Mouse (Mus musculus): ENCODE results near the gene Rnft2. TPM values are rescaled to one million over a fixed set of nuclear protein-coding genes. Genes with fewer than 3 reads are reported as not detected.

Rnft2 gene
- 4.9 and 7.4 TPM in 2 replicates for polyA plus RNA-seq (2016; fragmentation: Nextera tagmentation; extraction: Ambion mirVana)

GRCm38 (mm10) chr5:118244606-118245443 lies at the start of gene Rnft2, which contains the start of gene 2410131K14Rik:
Gene Rnft2 (minus strand): TSS chr5:118245116.
Gene 2410131K14Rik (plus strand): TSS chr5:118245227.
- H3K27ac ChIP-seq, result peak within 1 kb of the TSS; percentile 92
- no peaks in the 10 kb centered on the region for H3K9me3 ChIP-seq
- H3K4me3 ChIP-seq, result peak within 1 kb of the TSS; percentile 81
- H3K36me3 ChIP-seq, result peaks cover 48% of the 10 kb centered on the region
- no peaks in the 10 kb centered on the region for H3K27me3 ChIP-seq (ENCODE audit: insufficient read depth, poor library complexity, severe bottlenecking)
- peak; percentile 100 for DNase-seq (ENCODE audit: low spot score)
- peaks cover 32% of the 10 kb centered on the region for H3K4me1 ChIP-seq (replicated peaks)
- under 1% methylated on average over 68 of the region's 68 CpGs for WGBS

DNA sequence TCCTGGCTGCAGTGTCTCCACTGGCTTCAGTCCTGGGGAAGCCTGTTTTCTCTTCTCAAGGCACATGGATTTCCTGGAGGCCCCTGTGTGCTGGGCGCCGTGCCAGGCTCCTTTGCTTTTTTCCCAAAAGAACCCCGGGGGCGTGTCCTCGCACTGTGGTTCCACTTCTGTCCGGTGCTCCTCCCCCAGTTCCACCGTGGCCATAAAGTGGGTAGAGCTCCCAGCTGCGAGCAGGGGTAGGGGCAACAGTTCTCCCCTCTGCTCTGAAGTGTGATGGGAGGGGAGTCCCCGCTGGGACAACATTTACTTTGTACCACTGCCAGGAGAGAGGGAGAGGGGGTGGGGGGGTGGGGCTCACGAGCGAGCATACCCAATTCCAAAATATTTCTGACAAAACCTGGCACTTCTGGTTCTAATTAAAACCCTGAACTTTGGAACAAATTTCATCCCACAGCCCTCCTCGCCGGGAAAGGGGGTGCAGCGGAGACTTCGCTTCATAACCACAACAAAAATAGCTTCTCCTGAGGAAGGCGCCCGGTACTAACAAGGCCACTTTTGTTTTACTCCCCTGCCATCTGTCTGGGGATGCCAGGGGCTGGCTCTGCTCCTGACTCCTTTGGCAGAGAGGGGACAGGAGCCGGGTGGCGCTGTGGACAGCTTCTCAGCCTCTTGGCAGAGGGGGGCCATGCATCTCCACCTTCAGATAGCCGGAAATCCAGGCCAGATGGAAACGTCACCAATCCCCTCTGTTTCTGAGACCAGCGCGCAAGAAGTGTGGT lies 49.4 kb upstream of the Rnft2 start:
- Histone ChIP-seq H3K27me3 (ENCODE audit: insufficient read depth, poor library complexity, severe bottlenecking) (peaks cover 17% of the 10 kb centered on the region; the same call in 1 of the 2 replicates), H3K36me3 (no peaks in the 10 kb centered on the region), H3K4me3 (peak overlapping the region; percentile 18; the same call in 1 of the 2 replicates), H3K4me1 (replicated peaks) (peaks cover 38% of the 10 kb centered on the region), H3K9me3 (no peaks in the 10 kb centered on the region), H3K27ac (no peak overlapping the region)
- peak; percentile 46 for DNase-seq (ENCODE audit: low spot score)
- 42% methylated on average over 23 of the region's 23 CpGs for whole genome bisulfite sequencing

GRCm38 (mm10) chr5:118292476-118292875 lies 47.6 kb upstream of the Rnft2 start:
- Histone ChIP-seq H3K9me3 (no peaks in the 10 kb centered on the region), H3K4me3 (no peak overlapping the region), H3K27me3 (ENCODE audit: insufficient read depth, poor library complexity, severe bottlenecking) (peaks cover 9% of the 10 kb centered on the region; the same call in 1 of the 2 replicates), H3K27ac (no peak overlapping the region), H3K36me3 (no peaks in the 10 kb centered on the region), H3K4me1 (replicated peaks) (peaks cover 31% of the 10 kb centered on the region)
- no peak for DNase-seq (ENCODE audit: low spot score)
- WGBS, result 63% methylated on average over 4 of the region's 4 CpGs

GRCm38 (mm10) chr5:118291453-118291852 lies 46.5 kb upstream of the Rnft2 start:
- Histone ChIP-seq H3K27me3 (ENCODE audit: insufficient read depth, poor library complexity, severe bottlenecking) (peaks cover 2% of the 10 kb centered on the region; the same call in 1 of the 2 replicates), H3K4me1 (replicated peaks) (peaks cover 25% of the 10 kb centered on the region), H3K4me3 (no peak overlapping the region), H3K9me3 (no peaks in the 10 kb centered on the region), H3K36me3 (no peaks in the 10 kb centered on the region), H3K27ac (no peak overlapping the region)
- WGBS, result 95% methylated on average over 4 of the region's 4 CpGs
- no peak for DNase-seq (ENCODE audit: low spot score)

- Histone ChIP-seq H3K27me3 (ENCODE audit: insufficient read depth, poor library complexity, severe bottlenecking) (peaks cover 24% of the 10 kb centered on the region), H3K9me3 (0 out of 2 replicates have a peak, but pooled peaks cover 3% of the 10 kb centered on the region), H3K36me3 (no peaks in the 10 kb centered on the region), H3K27ac (no peak overlapping the region), H3K4me1 (replicated peaks) (peaks cover 36% of the 10 kb centered on the region), H3K4me3 (no peak overlapping the region)
- 88% methylated on average over 18 of the region's 18 CpGs for WGBS
- no peak for DNase-seq (ENCODE audit: low spot score)
Measured at GRCm38 (mm10) chr5:118277741-118278495, 33.0 kb upstream of the Rnft2 start.

DNA sequence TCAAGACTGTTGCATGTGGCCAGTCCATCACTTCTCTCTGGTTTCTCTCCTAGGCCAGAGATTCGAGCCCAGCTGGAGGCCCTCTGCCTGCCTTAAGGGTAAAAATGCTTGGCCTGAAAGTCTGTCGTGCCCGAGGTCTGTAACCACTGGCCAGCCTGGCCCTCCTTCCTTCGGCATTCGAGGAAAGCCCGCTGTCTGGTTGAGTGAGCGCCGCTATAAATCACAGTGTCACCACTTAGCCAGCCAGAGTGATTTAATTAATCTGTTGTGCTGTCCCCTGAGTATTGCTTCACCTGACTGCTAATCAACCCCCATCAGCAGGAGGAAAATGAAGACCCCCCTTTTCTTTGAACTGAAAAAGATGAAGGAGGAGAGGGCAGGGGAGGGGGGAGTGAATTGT lies 31.8 kb upstream of the Rnft2 start:
- no peaks in the 10 kb centered on the region for H3K36me3 ChIP-seq
- 36% methylated on average over 8 of the region's 8 CpGs for WGBS
- peaks cover 36% of the 10 kb centered on the region for H3K4me1 ChIP-seq (replicated peaks)
- 0 out of 2 replicates have a peak, but pooled peaks cover 2% of the 10 kb centered on the region for H3K9me3 ChIP-seq
- no peak overlapping the region for H3K27ac ChIP-seq
- peaks cover 36% of the 10 kb centered on the region for H3K27me3 ChIP-seq (ENCODE audit: insufficient read depth, poor library complexity, severe bottlenecking)
- peak; percentile 34 for DNase-seq (ENCODE audit: low spot score)
- no peak overlapping the region for H3K4me3 ChIP-seq

DNA sequence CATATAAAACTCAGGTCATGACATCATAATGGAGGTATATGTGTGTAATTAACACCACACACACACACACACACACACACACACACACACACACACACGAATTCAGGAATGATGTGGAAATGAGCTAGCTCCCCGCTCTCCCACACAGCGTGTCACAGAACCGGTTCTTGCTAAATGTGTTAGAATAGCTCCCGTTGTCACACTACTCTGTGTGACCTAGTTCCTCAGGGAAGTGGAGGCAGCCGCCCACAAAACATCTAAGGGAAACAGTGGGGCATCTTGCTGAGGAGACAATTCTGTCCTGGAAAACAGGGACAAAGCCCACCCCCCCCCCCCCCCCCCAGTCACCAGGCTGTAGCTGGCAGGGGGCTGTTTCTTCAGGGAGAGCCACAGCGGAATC lies 31.4 kb upstream of the Rnft2 start:
- H3K4me1 ChIP-seq (replicated peaks), result peaks cover 36% of the 10 kb centered on the region
- H3K36me3 ChIP-seq, result no peaks in the 10 kb centered on the region
- H3K4me3 ChIP-seq, result no peak overlapping the region
- H3K9me3 ChIP-seq, result no peaks in the 10 kb centered on the region
- H3K27me3 ChIP-seq (ENCODE audit: insufficient read depth, poor library complexity, severe bottlenecking), result peaks cover 40% of the 10 kb centered on the region
- no peak for DNase-seq (ENCODE audit: low spot score)
- 39% methylated on average over 7 of the region's 7 CpGs for WGBS
- no peak overlapping the region for H3K27ac ChIP-seq

- H3K27me3 ChIP-seq (ENCODE audit: insufficient read depth, poor library complexity, severe bottlenecking), result peaks cover 58% of the 10 kb centered on the region
Measured at GRCm38 (mm10) chr5:118274546-118274945, 29.6 kb upstream of the Rnft2 start.

DNA sequence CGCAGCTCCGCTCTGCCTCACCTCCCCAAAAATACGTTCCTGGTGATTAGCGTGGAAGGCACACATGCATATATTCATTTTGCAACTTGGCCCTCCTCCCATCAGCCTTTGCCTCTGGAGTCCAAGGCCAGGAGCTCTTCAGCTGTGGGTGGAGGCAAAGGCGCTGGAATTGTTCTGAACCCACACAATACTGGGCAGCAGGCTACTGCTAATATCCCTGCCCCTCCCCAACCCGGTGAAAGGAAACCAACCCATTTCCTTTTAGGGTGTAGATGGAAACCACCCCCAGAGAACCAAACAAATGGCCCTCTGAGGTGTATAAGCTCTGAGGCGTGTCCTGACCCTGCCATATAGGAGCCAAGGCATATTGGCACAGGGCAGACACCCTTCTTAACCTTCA lies 28.5 kb upstream of the Rnft2 start:
- peaks cover 61% of the 10 kb centered on the region for H3K27me3 ChIP-seq (ENCODE audit: insufficient read depth, poor library complexity, severe bottlenecking)
- 74% methylated on average over 7 of the region's 7 CpGs for WGBS
- peaks cover 43% of the 10 kb centered on the region for H3K4me1 ChIP-seq (replicated peaks)
- no peak overlapping the region for H3K27ac ChIP-seq
- H3K4me3 ChIP-seq, result no peak overlapping the region
- no peak for DNase-seq (ENCODE audit: low spot score)
- H3K9me3 ChIP-seq, result no peaks in the 10 kb centered on the region
- H3K36me3 ChIP-seq, result no peaks in the 10 kb centered on the region

More at GRCm38 (mm10) chr5:118274546-118274945, 29.6 kb upstream of the Rnft2 start:
- Histone ChIP-seq H3K4me3 (no peak overlapping the region), H3K4me1 (replicated peaks) (peaks cover 34% of the 10 kb centered on the region), H3K36me3 (no peaks in the 10 kb centered on the region), H3K9me3 (no peaks in the 10 kb centered on the region), H3K27ac (peak overlapping the region; percentile 51; the same call in 1 of the 2 replicates)
- WGBS, result 32% methylated on average over 9 of the region's 9 CpGs
- peak; percentile 26 for DNase-seq (ENCODE audit: low spot score)

DNA sequence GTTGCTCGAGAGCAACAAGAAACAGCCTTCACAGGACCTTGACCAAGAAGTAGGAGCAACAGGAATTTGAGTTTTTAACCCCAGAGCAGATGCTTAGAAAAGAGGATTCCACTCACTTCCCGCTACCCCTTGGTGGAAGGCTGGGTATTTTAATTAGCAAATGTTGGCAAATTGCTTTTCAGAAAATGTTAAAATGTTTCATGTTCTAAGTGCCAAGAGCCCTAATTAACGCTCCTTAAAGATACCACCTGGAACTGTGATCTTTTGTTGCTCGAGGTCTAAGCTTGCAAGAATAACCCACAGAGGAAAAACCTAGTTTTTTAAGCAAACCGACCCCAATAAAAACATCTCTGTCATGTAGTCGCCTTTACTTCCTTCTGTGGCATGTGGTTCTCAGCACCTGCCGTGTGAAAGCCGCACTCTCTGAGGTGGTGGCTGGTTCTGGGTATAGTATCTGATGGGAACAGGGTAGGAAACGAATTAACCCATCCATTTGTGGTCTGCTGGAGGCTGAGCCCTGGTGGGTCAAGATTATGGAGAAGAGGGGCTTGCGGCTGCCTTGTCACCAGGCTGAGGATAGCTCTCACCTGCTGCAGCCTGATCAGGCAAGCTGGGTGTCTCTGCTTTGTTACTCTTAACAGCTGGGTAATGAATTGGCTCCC lies 26.7 kb upstream of the Rnft2 start:
- Histone ChIP-seq H3K4me1 (replicated peaks) (peaks cover 36% of the 10 kb centered on the region), H3K27ac (no peak overlapping the region), H3K36me3 (no peaks in the 10 kb centered on the region), H3K9me3 (no peaks in the 10 kb centered on the region), H3K27me3 (ENCODE audit: insufficient read depth, poor library complexity, severe bottlenecking) (peaks cover 59% of the 10 kb centered on the region), H3K4me3 (no peak overlapping the region)
- DNase-seq (ENCODE audit: low spot score), result no peak
- WGBS, result 80% methylated on average over 10 of the region's 10 CpGs

DNA sequence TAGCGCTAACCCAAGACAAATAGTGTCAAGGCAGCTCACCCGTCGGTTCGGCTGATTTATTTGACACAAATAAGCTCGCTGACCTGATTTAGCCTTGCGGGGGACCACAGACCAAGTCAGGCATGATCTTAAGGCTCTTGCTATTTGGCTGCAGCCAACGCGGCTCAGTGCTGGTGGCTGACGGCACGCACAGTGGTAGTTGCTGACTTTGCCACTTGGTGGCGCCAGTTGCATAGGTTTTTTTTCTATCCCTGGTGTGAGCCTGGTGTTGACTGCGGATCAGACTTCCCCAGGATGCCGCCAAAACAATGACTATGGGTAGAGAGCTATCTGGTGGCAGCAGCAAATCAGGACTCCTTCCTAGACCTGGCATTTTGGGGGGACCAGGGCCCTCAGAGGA lies 24.1 kb upstream of the Rnft2 start:
- peak; percentile 91 for DNase-seq (ENCODE audit: low spot score)

DNA sequence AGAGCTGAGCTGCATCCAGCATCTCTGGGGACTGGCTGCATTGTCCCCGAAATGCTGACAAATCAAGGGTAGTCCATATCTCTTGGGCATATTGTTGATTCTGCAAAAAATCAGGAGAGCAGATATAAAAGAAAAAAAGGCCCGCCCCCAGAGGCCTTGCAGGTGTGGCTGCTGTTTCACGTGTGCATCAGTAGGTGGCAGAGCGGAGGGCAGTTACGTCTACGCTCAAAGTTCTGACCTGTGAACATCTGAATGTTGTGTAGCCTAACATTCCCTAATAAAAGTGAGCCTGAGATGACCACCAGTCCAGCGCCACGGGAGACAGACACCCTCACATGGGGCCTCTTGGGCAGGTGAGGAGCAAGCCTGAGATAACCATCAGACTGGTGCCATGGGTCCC lies 21.4 kb upstream of the Rnft2 start:
- H3K4me3 ChIP-seq, result no peak overlapping the region
- peaks cover 14% of the 10 kb centered on the region for H3K4me1 ChIP-seq (replicated peaks)
- peaks cover 28% of the 10 kb centered on the region for H3K36me3 ChIP-seq
- 40% methylated on average over 8 of the region's 8 CpGs for WGBS
- DNase-seq (ENCODE audit: low spot score), result no peak
- H3K27ac ChIP-seq, result no peak overlapping the region
- H3K9me3 ChIP-seq, result no peaks in the 10 kb centered on the region
- H3K27me3 ChIP-seq (ENCODE audit: insufficient read depth, poor library complexity, severe bottlenecking), result peaks cover 27% of the 10 kb centered on the region

More for the DNA sequence above, 24.1 kb upstream of the Rnft2 start:
- no peak overlapping the region for H3K27ac ChIP-seq
- peaks cover 4% of the 10 kb centered on the region; the same call in 1 of the 2 replicates for H3K36me3 ChIP-seq
- peaks cover 24% of the 10 kb centered on the region for H3K4me1 ChIP-seq (replicated peaks)
- H3K27me3 ChIP-seq (ENCODE audit: insufficient read depth, poor library complexity, severe bottlenecking), result peaks cover 54% of the 10 kb centered on the region
- H3K9me3 ChIP-seq, result no peaks in the 10 kb centered on the region
- 2% methylated on average over 13 of the region's 13 CpGs for WGBS
- 0 out of 2 replicates have a peak overlapping the region, but pooled peaks have one; percentile 16 for H3K4me3 ChIP-seq

Data from hindbrain, embryonic 10.5 days (tissue).